Mouse (Mus musculus) intestine, embryonic 16.5 days (tissue): ENCODE results near the gene Slc12a5. TPM values are rescaled to one million over a fixed set of nuclear protein-coding genes. Genes with fewer than 3 reads are reported as not detected.

Experiments
- ATAC-seq: fragments of 200-750 bp; cut with Nextera tagmentation; 2 replicates; pipeline ENCODE4 v1.8.0; 2017; ENCODE audit warnings: moderate TSS enrichment, moderate library complexity
- H3K27ac ChIP-seq: fragments of 300-500 bp; sonication (generic); 2 replicates; pipeline ENCODE4 v1.5.1; 2014; ENCODE audit warnings: mild to moderate bottlenecking, low read length
- H3K27me3 ChIP-seq: fragments of 300-500 bp; sonication (generic); replicated peaks from 2 replicates; pipeline ENCODE4 v1.6.1; 2014; ENCODE audit warnings: low read length, control low read depth, mixed read lengths; ENCODE audit not compliant: control insufficient read depth, insufficient read depth
- H3K36me3 ChIP-seq: fragments of 300-500 bp; sonication (generic); 2 replicates; pipeline ENCODE4 v1.6.1; 2014; ENCODE audit warnings: low read length, control low read depth; ENCODE audit not compliant: control insufficient read depth, insufficient read depth
- H3K4me1 ChIP-seq: fragments of 300-500 bp; sonication (generic); 2 replicates; pipeline ENCODE4 v1.6.1; 2014; ENCODE audit warnings: low read length, control low read depth, mixed read lengths; ENCODE audit not compliant: control insufficient read depth, insufficient read depth
- H3K4me2 ChIP-seq: fragments of 300-500 bp; sonication (generic); 2 replicates; pipeline ENCODE4 v1.6.1; 2014; ENCODE audit warnings: low read depth, low read length, control low read depth
- H3K4me3 ChIP-seq: fragments of 300-500 bp; sonication (generic); 2 replicates; pipeline ENCODE4 v1.5.1; 2014; ENCODE audit warnings: mild to moderate bottlenecking, low read length
- H3K9ac ChIP-seq: fragments of 300-500 bp; sonication (generic); 2 replicates; pipeline ENCODE4 v1.6.1; 2014; ENCODE audit warnings: low read depth, low read length
- H3K9me3 ChIP-seq: fragments of 300-500 bp; sonication (generic); 2 replicates; pipeline ENCODE4 v1.6.1; 2016; ENCODE audit warnings: low read length, control low read depth; ENCODE audit not compliant: control insufficient read depth
- WGBS: fragments of 180-500 bp; shearing (Covaris S2); extraction: QIAGEN DNeasy Blood & Tissue Kit; methylation state at CpG from one replicate; pipeline ENCODE4 v1.1.7; 2014; 5-methylcytosine and 5-hydroxymethylcytosine counted together
- polyA plus RNA-seq: library from polyadenylated mRNA; unstranded; fragments of >200 nt; fragmentation: Nextera tagmentation; extraction: Ambion mirVana; gene quantifications from 2 replicates; pipeline ENCODE4 v1.2.1, GENCODE M21; 2015

The Slc12a5 gene
- polyA plus RNA-seq = 0.23 and 0.32 TPM in 2 replicates

GRCm38 (mm10) chr2:164960716-164961441 lies at the start of gene Slc12a5:
Gene Slc12a5, plus strand, starts transcription at chr2:164960802.
- H3K4me2 ChIP-seq = peak within 1 kb of the TSS; percentile 85
- peaks cover 4% of the 10 kb centered on the region; the same call in 1 of the 2 replicates for H3K9me3 ChIP-seq
- H3K9ac ChIP-seq = peak within 1 kb of the TSS; percentile 62
- no peaks in the 10 kb centered on the region for H3K36me3 ChIP-seq
- H3K27me3 ChIP-seq = 0 out of 2 replicates have a peak, but pooled peaks cover 3% of the 10 kb centered on the region
- peaks cover 7% of the 10 kb centered on the region; the same call in 1 of the 2 replicates for H3K4me1 ChIP-seq
- peak within 1 kb of the TSS; percentile 59 for H3K4me3 ChIP-seq
- 1% methylated on average over 43 of the region's 54 CpGs for WGBS
- H3K27ac ChIP-seq = no peak within 1 kb of the TSS
- ATAC-seq = peak; percentile 79

- Histone ChIP-seq H3K4me2 (peak within 1 kb of the TSS; percentile 69), H3K4me1 (peaks cover 17% of the 10 kb centered on the region), H3K27ac (peak within 1 kb of the TSS; percentile 98), H3K9ac (peak within 1 kb of the TSS; percentile 93), H3K9me3 (peaks cover under 1% of the 10 kb centered on the region; the same call in 1 of the 2 replicates), H3K4me3 (peak within 1 kb of the TSS; percentile 93), H3K27me3 (no peaks in the 10 kb centered on the region), H3K36me3 (peaks cover 28% of the 10 kb centered on the region)
- peak; percentile 91 for ATAC-seq
- under 1% methylated on average over 83 of the region's 91 CpGs for WGBS
These were observed 49.2 kb upstream of the Slc12a5 start, which contains the start of gene Zfp335 for GRCm38 (mm10) chr2:164911086-164912048. Gene Zfp335, minus strand, starts transcription at chr2:164911757.

- Histone ChIP-seq H3K4me2 (peak overlapping the region; percentile 64), H3K4me1 (peaks cover 17% of the 10 kb centered on the region), H3K9ac (peak overlapping the region; percentile 93), H3K4me3 (peak overlapping the region; percentile 93), H3K27me3 (no peaks in the 10 kb centered on the region), H3K36me3 (peaks cover 20% of the 10 kb centered on the region), H3K27ac (peak overlapping the region; percentile 98), H3K9me3 (no peaks in the 10 kb centered on the region)
- 6% methylated on average over 12 of the region's 12 CpGs for WGBS
- ATAC-seq = peak; percentile 52
These were observed 48.5 kb upstream of the Slc12a5 start for GRCm38 (mm10) chr2:164912151-164912550.

GRCm38 (mm10) chr2:164912749-164913427 lies 47.7 kb upstream of the Slc12a5 start:
- Histone ChIP-seq H3K4me1 (peaks cover 17% of the 10 kb centered on the region), H3K36me3 (peaks cover 13% of the 10 kb centered on the region), H3K9me3 (no peaks in the 10 kb centered on the region), H3K27ac (peak overlapping the region; percentile 98), H3K9ac (peak overlapping the region; percentile 93; the same call in 1 of the 2 replicates), H3K4me3 (no peak overlapping the region), H3K4me2 (peak overlapping the region; percentile 64), H3K27me3 (no peaks in the 10 kb centered on the region)
- WGBS = 82% methylated on average over 9 of the region's 9 CpGs
- ATAC-seq = no peak

- no peak overlapping the region for H3K4me3 ChIP-seq
- no peak overlapping the region for H3K9ac ChIP-seq
- no peaks in the 10 kb centered on the region for H3K27me3 ChIP-seq
- ATAC-seq = no peak
- no peaks in the 10 kb centered on the region for H3K9me3 ChIP-seq
- H3K4me2 ChIP-seq = no peak overlapping the region
- 75% methylated on average over 2 of the region's 2 CpGs for WGBS
- H3K36me3 ChIP-seq = peaks cover 8% of the 10 kb centered on the region
- H3K4me1 ChIP-seq = peaks cover 17% of the 10 kb centered on the region
- H3K27ac ChIP-seq = peak overlapping the region; percentile 27; the same call in 1 of the 2 replicates
These were observed 47.2 kb upstream of the Slc12a5 start for GRCm38 (mm10) chr2:164913428-164913786.

- no peak for ATAC-seq
- H3K4me3 ChIP-seq = no peak overlapping the region
- no peak overlapping the region for H3K9ac ChIP-seq
- no peak overlapping the region for H3K27ac ChIP-seq
- WGBS = 84% methylated on average over 5 of the region's 5 CpGs
- 0 out of 2 replicates have a peak, but pooled peaks cover 3% of the 10 kb centered on the region for H3K36me3 ChIP-seq
- H3K9me3 ChIP-seq = no peaks in the 10 kb centered on the region
- H3K27me3 ChIP-seq = no peaks in the 10 kb centered on the region
- peaks cover 3% of the 10 kb centered on the region; the same call in 1 of the 2 replicates for H3K4me1 ChIP-seq
- no peak overlapping the region for H3K4me2 ChIP-seq
These were observed 43.8 kb upstream of the Slc12a5 start for GRCm38 (mm10) chr2:164916820-164917219.

GRCm38 (mm10) chr2:164917371-164917770 lies 43.2 kb upstream of the Slc12a5 start:
- no peaks in the 10 kb centered on the region for H3K27me3 ChIP-seq
- ATAC-seq = no peak

GRCm38 (mm10) chr2:164918325-164918724 lies 42.3 kb upstream of the Slc12a5 start:
- no peak for ATAC-seq
- 70% methylated on average over 4 of the region's 5 CpGs for WGBS
- Histone ChIP-seq H3K27me3 (no peaks in the 10 kb centered on the region), H3K4me1 (no peaks in the 10 kb centered on the region), H3K4me2 (no peak overlapping the region), H3K27ac (no peak overlapping the region), H3K36me3 (0 out of 2 replicates have a peak, but pooled peaks cover 3% of the 10 kb centered on the region), H3K9ac (no peak overlapping the region), H3K9me3 (no peaks in the 10 kb centered on the region), H3K4me3 (no peak overlapping the region)

More at GRCm38 (mm10) chr2:164917371-164917770, 43.2 kb upstream of the Slc12a5 start:
- H3K9me3 ChIP-seq = no peaks in the 10 kb centered on the region
- no peak overlapping the region for H3K9ac ChIP-seq
- 56% methylated on average over 10 of the region's 10 CpGs for WGBS
- no peak overlapping the region for H3K4me3 ChIP-seq
- no peak overlapping the region for H3K27ac ChIP-seq
- H3K36me3 ChIP-seq = 0 out of 2 replicates have a peak, but pooled peaks cover 3% of the 10 kb centered on the region
- H3K4me1 ChIP-seq = peaks cover under 1% of the 10 kb centered on the region; the same call in 1 of the 2 replicates
- no peak overlapping the region for H3K4me2 ChIP-seq
